Mouse (Mus musculus): ENCODE measurements around the gene Tmem131l. TPM values are rescaled to one million over a fixed set of nuclear protein-coding genes. Genes with fewer than 3 reads are reported as not detected.

Tmem131l gene
- polyA plus RNA-seq, 1 experiment from 2014 or later = 28.0 TPM

DNA sequence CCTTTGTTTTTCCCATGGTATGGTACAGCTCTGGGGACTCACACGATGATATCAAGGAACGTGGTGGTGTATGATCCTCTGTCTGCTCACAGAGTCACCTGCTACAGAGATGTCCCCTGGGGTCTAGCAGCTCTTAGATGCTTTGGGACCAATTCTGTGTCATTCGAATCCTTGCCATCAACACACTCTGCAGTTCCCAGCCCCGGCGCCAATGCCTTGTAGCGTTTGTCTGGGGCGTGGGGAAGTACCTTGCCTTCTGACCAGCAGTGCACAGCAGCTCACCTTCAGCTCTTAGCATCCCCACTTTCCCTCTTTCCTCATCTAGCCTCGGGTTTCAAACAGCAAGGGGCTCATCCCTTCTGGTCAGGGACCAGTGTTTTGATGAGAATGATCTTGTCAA, 30.8 kb upstream of the Tmem131l start:
- 74% methylated on average over 8 of the region's 8 CpGs for WGBS (ENCODE audit: insufficient replicate concordance)
- H3K4me2 ChIP-seq = no peak overlapping the region
- no peak overlapping the region for H3K27ac ChIP-seq (replicated peaks)
- H3K27me3 ChIP-seq = no peaks in the 10 kb centered on the region
- H3K36me3 ChIP-seq (replicated peaks) = no peaks in the 10 kb centered on the region
- H3K4me1 ChIP-seq (replicated peaks) = no peaks in the 10 kb centered on the region
- no peak for ATAC-seq (ENCODE audit: insufficient read depth)
- no peak overlapping the region for H3K4me3 ChIP-seq (replicated peaks)
- no peaks in the 10 kb centered on the region for H3K9me3 ChIP-seq (replicated peaks)
- no peak overlapping the region for H3K9ac ChIP-seq

DNA sequence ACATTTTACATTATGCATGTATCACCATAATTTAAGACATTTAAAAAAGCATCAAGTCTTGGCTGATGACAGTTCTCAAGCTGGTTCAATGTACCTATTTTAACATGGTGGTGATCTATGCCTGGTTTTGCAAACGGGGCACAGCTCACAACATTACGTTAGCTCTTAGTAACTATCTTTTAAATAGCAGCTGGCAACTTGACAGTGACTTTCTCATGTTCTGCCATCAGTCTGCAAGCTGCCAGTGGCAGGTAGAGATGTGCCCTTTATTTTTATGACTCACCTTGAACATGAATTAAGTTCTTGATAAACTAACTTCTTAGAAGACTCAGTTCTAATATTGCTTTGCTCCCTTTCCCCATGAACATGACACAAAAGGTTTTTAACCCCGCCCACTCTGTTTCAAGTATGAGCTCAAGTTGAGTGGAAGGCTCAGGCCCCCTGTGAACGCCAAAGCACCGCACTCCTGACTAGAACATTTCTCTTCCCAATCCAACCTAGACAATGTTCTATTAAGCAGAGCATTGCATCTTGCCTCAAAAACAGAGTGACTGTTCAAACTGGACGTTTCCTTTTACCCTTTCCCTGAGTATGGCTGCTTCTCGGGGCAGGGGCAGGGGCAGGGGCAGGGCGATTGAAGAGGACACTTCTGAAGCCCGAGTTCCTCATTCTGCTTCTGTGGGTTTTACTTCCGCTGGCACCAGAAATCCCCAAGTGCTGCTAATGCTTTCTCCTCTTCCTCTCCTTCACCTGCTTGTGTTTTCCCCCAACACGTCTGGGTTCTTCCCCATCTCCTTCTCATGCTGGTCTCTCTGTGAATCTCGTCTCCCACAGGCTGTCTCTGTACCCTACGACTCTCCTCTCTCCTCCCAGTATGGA, 29.1 kb upstream of the Tmem131l start:
- Histone ChIP-seq H3K27ac (replicated peaks) (no peak overlapping the region), H3K36me3 (replicated peaks) (no peaks in the 10 kb centered on the region), H3K4me1 (replicated peaks) (no peaks in the 10 kb centered on the region), H3K4me2 (no peak overlapping the region), H3K9me3 (replicated peaks) (no peaks in the 10 kb centered on the region), H3K9ac (no peak overlapping the region), H3K27me3 (no peaks in the 10 kb centered on the region), H3K4me3 (replicated peaks) (no peak overlapping the region)
- ATAC-seq (ENCODE audit: insufficient read depth) = no peak
- WGBS (ENCODE audit: insufficient replicate concordance) = 34% methylated on average over 13 of the region's 13 CpGs

DNA sequence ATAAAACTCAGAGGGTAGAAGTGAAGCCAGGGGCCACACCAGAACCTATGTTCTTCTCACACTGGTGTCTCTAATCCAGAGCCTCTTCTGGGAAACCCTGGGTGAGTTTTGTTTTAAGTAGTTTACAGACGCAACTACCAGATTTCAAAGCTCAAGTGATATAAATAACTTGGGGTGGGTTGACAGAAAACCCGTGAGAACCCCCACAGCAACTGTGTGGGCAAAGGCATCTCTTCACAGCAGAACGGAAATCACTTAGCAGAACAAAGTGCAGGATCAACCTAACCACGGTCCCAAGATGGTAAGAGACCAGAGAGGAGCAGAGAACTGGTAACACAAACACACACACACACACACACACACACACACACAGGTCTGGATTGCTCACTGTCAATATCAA, 25.9 kb upstream of the Tmem131l start:
- 52% methylated on average over 4 of the region's 4 CpGs for WGBS (ENCODE audit: insufficient replicate concordance)
- Histone ChIP-seq H3K9me3 (replicated peaks) (no peaks in the 10 kb centered on the region), H3K4me2 (no peak overlapping the region), H3K27ac (replicated peaks) (no peak overlapping the region), H3K9ac (no peak overlapping the region), H3K4me3 (replicated peaks) (no peak overlapping the region), H3K4me1 (replicated peaks) (peaks cover 7% of the 10 kb centered on the region), H3K36me3 (replicated peaks) (no peaks in the 10 kb centered on the region), H3K27me3 (0 out of 2 replicates have a peak, but pooled peaks cover 6% of the 10 kb centered on the region)
- ATAC-seq (ENCODE audit: insufficient read depth) = no peak

DNA sequence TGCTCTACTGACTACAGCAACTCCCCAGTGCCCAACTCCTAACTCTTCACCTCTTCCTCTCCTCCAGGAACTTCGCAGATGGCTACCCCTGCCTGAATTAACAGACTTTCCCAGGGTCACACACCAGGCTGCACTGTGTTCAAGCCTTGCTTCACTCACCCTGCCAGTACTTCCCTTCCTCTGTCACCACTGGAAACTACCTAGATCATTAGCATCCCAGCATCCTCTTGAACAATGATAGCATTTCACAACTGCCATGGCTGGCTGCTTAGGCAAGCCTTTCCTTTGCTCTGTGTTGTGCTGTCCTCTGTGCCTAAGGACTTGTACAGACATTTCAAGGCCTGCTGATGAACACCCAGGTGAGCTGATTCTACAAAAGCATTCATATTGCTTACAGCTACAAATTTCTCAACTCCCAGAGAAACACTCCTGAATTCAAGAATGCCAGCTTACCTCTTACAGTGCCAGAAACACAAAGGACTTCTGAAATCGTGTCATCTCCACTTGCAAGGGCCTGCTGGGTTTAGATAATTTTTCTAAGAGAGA, 23.5 kb upstream of the Tmem131l start:
- Histone ChIP-seq H3K4me2 (no peak overlapping the region), H3K9me3 (replicated peaks) (no peaks in the 10 kb centered on the region), H3K4me3 (replicated peaks) (no peak overlapping the region), H3K4me1 (replicated peaks) (peaks cover 10% of the 10 kb centered on the region), H3K27me3 (0 out of 2 replicates have a peak, but pooled peaks cover 6% of the 10 kb centered on the region), H3K36me3 (replicated peaks) (no peaks in the 10 kb centered on the region), H3K9ac (no peak overlapping the region), H3K27ac (replicated peaks) (no peak overlapping the region)
- no peak for ATAC-seq (ENCODE audit: insufficient read depth)
- WGBS (ENCODE audit: insufficient replicate concordance) = 49% methylated on average over 2 of the region's 2 CpGs

DNA sequence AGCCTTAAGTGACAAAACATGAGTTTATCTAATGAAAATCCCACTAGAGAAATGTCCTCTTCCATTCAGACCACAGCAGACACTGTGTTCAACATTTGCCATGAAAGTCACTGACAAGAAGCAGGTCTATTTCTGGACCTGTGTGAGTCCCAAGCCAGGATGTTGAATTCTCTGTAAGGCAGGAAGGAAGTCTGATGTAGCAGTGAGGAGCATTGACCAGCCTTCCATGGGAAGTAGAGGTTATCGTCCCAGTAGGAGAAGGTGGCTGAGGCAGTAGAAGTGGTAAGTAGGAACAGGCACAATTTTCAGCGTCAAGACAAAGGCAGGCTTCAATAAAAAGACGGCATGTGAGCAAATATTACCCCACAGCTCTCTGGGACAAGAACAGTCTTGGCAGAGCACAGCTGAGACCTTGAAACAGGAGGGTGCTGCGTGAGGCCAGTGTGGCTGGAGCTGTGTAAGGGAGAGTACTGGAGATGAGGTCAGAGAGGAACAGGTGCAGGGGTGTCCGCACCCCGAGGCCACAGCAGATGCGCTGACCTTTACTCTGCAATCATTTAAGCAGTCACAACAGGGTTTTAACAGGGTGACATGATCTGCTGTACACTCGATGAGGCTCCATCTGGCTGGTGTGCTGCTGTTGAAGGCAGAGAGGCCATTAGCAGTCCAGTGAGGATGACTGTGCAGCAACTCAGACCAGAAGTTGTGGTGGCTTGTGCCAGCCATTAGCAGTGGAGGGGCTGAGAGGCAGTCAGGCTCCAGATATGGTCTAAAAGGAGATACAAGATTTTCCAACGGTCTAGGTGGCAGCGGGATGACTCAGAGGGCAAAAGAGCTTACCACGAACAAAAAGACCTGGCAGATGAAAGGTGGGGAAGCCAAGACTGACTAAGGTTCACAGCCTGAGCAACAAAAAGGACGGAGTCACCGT, 21.8 kb upstream of the Tmem131l start:
- Histone ChIP-seq H3K4me3 (replicated peaks) (no peak overlapping the region), H3K27ac (replicated peaks) (no peak overlapping the region), H3K9me3 (replicated peaks) (no peaks in the 10 kb centered on the region), H3K4me1 (replicated peaks) (peaks cover 10% of the 10 kb centered on the region), H3K27me3 (0 out of 2 replicates have a peak, but pooled peaks cover 6% of the 10 kb centered on the region), H3K9ac (no peak overlapping the region), H3K4me2 (no peak overlapping the region), H3K36me3 (replicated peaks) (no peaks in the 10 kb centered on the region)
- WGBS (ENCODE audit: insufficient replicate concordance) = 49% methylated on average over 13 of the region's 13 CpGs
- ATAC-seq (ENCODE audit: insufficient read depth) = no peak

DNA sequence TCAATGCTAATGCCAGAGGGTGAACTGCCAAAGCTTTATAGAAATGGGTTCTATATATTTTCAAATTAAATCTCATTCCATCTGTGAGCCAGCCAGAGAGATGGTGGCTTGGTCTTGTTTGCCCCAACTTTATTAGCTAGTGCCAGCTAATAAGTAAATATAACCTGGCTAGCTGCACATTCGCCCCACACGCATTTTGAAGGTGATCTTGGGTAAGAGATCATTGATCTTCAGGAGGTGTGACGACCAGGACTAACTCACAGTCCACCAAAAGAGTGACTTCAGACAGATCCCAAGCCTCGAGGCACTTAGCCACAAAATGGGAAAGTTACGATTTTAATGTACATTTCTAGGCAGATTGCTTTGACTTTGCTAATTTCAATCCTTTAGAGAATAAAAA, 21.0 kb upstream of the Tmem131l start:
- no peak for ATAC-seq (ENCODE audit: insufficient read depth)
- no peak overlapping the region for H3K4me2 ChIP-seq
- H3K4me1 ChIP-seq (replicated peaks) = peaks cover 10% of the 10 kb centered on the region
- no peak overlapping the region for H3K27ac ChIP-seq (replicated peaks)
- WGBS (ENCODE audit: insufficient replicate concordance) = 61% methylated on average over 5 of the region's 5 CpGs
- H3K4me3 ChIP-seq (replicated peaks) = no peak overlapping the region
- 0 out of 2 replicates have a peak, but pooled peaks cover 6% of the 10 kb centered on the region for H3K27me3 ChIP-seq
- H3K9ac ChIP-seq = no peak overlapping the region
- no peaks in the 10 kb centered on the region for H3K9me3 ChIP-seq (replicated peaks)
- no peaks in the 10 kb centered on the region for H3K36me3 ChIP-seq (replicated peaks)

DNA sequence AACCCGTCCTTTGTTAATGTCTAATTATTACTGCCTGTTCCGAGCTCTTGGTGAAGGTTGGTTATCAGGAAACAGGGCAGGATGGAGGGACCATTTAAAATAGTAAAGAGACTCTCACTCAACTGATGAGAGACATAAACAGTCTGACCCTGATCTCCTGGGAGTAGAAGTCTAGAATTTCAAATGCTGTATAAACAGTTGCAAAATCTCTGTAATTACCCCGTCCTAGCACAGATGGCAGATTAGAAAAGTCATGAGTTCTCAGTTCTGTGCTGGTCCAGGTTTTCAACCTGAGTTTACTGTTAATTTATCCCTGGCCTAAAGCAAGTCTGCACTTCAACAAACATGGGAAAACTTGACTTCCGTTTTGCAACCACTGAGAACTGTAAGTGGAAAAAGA, 20.2 kb upstream of the Tmem131l start:
- Histone ChIP-seq H3K9me3 (replicated peaks) (no peaks in the 10 kb centered on the region), H3K27me3 (0 out of 2 replicates have a peak, but pooled peaks cover 6% of the 10 kb centered on the region), H3K4me3 (replicated peaks) (no peak overlapping the region), H3K4me1 (replicated peaks) (peaks cover 10% of the 10 kb centered on the region), H3K9ac (no peak overlapping the region), H3K36me3 (replicated peaks) (no peaks in the 10 kb centered on the region), H3K27ac (replicated peaks) (no peak overlapping the region), H3K4me2 (no peak overlapping the region)
- ATAC-seq (ENCODE audit: insufficient read depth) = no peak
- 43% methylated on average over 4 of the region's 4 CpGs for WGBS (ENCODE audit: insufficient replicate concordance)

DNA sequence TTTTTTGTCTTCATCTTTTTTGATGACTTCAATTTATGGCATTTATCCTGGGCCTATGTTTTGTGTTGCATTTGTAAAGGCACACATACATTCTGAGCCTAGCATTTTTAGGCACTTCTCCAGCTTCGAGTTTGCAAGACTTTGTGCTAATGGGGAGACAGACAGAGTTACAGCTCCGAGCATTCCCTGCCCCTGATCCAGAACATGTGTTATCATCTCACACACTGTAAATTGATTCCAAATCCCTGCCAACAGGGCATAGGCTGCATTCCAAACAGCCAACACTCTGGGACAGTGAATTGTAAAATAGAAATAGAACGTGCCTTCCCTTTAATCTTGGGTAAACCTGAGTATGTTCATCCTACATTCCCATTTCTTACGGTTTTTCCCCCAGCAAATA, 19.7 kb upstream of the Tmem131l start:
- no peak overlapping the region for H3K4me2 ChIP-seq
- WGBS (ENCODE audit: insufficient replicate concordance) = 57% methylated on average over 4 of the region's 4 CpGs
- no peaks in the 10 kb centered on the region for H3K9me3 ChIP-seq (replicated peaks)
- H3K9ac ChIP-seq = no peak overlapping the region
- ATAC-seq (ENCODE audit: insufficient read depth) = no peak
- H3K36me3 ChIP-seq (replicated peaks) = no peaks in the 10 kb centered on the region
- peaks cover 10% of the 10 kb centered on the region for H3K4me1 ChIP-seq (replicated peaks)
- H3K4me3 ChIP-seq (replicated peaks) = no peak overlapping the region
- 0 out of 2 replicates have a peak, but pooled peaks cover 6% of the 10 kb centered on the region for H3K27me3 ChIP-seq
- no peak overlapping the region for H3K27ac ChIP-seq (replicated peaks)

DNA sequence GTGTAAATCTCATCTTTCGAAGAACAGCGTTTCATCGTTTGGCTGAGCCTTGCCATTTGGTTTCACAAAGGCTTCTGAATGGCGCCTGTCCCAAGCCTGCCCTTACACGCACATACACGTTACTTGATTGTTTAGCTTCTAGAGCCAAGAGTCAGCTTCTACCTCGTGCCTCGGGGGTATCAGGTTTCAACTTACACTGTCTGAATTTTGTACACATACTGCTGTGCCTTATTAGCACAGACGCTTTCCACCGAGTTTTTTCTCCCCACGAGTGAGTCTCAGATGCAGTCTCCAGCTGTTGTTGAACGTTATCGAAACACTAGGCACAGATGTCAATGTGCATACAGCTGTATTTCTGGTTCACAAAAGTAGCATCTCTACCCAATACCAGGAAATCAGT, 19.3 kb upstream of the Tmem131l start:
- no peak overlapping the region for H3K27ac ChIP-seq (replicated peaks)
- H3K9ac ChIP-seq = no peak overlapping the region
- no peak for ATAC-seq (ENCODE audit: insufficient read depth)
- no peaks in the 10 kb centered on the region for H3K9me3 ChIP-seq (replicated peaks)
- H3K36me3 ChIP-seq (replicated peaks) = no peaks in the 10 kb centered on the region
- H3K27me3 ChIP-seq = 0 out of 2 replicates have a peak, but pooled peaks cover 6% of the 10 kb centered on the region
- peaks cover 10% of the 10 kb centered on the region for H3K4me1 ChIP-seq (replicated peaks)
- H3K4me3 ChIP-seq (replicated peaks) = no peak overlapping the region
- H3K4me2 ChIP-seq = no peak overlapping the region
- WGBS (ENCODE audit: insufficient replicate concordance) = 70% methylated on average over 13 of the region's 13 CpGs

DNA sequence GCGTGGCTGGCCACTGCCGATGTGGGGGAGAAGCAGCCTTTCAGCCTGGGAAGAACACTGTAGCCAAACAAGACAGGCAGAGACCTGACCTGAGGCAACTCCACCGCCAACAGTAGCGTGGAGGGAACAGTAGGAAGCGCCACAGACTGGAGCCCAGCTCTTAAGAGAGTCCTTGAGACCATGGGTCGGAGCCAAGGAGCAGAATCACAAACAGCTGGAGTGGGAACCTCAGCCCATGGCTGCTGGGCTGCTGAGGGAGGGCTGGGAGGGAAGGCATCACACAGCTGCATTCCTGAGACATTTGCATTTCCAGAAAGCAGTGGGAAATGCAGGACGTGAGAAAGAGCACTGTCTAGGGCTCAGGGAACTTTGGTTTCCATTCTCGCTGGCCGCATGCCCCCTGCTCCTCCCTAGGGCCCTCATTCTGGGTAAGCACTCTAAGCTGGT, 8.8 kb upstream of the Tmem131l start:
- peaks cover 6% of the 10 kb centered on the region for H3K4me1 ChIP-seq (replicated peaks)
- no peak overlapping the region for H3K27ac ChIP-seq (replicated peaks)
- H3K9me3 ChIP-seq (replicated peaks) = no peaks in the 10 kb centered on the region
- H3K4me2 ChIP-seq = no peak overlapping the region
- no peak overlapping the region for H3K4me3 ChIP-seq (replicated peaks)
- no peak overlapping the region for H3K9ac ChIP-seq
- ATAC-seq (ENCODE audit: insufficient read depth) = no peak
- H3K27me3 ChIP-seq = no peaks in the 10 kb centered on the region; the same call in 1 of the 2 replicates
- H3K36me3 ChIP-seq (replicated peaks) = no peaks in the 10 kb centered on the region
- 54% methylated on average over 9 of the region's 9 CpGs for WGBS (ENCODE audit: insufficient replicate concordance)

DNA sequence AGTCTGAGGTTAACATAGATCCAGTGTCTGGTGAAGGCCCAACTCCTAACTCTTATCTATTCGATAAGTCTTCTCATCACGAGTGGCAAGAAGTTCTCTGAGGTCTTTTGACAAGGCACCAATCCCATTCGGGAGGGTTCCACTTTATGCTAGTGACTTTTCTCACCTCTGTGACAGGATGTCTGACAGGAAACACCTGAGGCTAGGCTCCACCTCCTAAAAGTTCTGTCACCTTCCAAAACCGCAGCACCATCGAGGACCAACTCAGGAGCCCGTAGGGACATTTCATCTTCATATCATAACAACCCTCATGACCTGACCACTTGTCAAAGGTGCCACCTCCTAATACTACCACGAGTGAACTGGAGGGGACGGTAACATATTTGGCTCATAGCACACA, 6.2 kb upstream of the Tmem131l start:
- ATAC-seq (ENCODE audit: insufficient read depth) = no peak
- Histone ChIP-seq H3K36me3 (replicated peaks) (no peaks in the 10 kb centered on the region), H3K9me3 (replicated peaks) (no peaks in the 10 kb centered on the region), H3K27ac (replicated peaks) (no peak overlapping the region), H3K4me3 (replicated peaks) (no peak overlapping the region), H3K4me2 (no peak overlapping the region), H3K9ac (no peak overlapping the region), H3K4me1 (replicated peaks) (peaks cover 22% of the 10 kb centered on the region), H3K27me3 (no peaks in the 10 kb centered on the region; the same call in 1 of the 2 replicates)
- WGBS (ENCODE audit: insufficient replicate concordance) = 60% methylated on average over 8 of the region's 8 CpGs
